Mouse (Mus musculus) heart, postnatal 0 days (tissue): ENCODE measurements around the gene Epb41. TPM values are rescaled to one million over a fixed set of nuclear protein-coding genes. Genes with fewer than 3 reads are reported as not detected.

ENCODE experiments used
- ATAC-seq: fragments of 200-750 bp; cut with Nextera tagmentation; 2 replicates; pipeline ENCODE4 v1.8.0; 2017; ENCODE audit warnings: low read depth, moderate number of reproducible peaks, moderate library complexity; ENCODE audit not compliant: insufficient read depth
- DNase-seq: peaks from one replicate; pipeline ENCODE4 v3.0.0-alpha.2; 2016; ENCODE audit warnings: low spot score
- H3K27ac ChIP-seq: fragments of 300-500 bp; sonication (generic); 2 replicates; pipeline ENCODE4 v1.5.1; 2014; ENCODE audit warnings: low read depth, mild to moderate bottlenecking
- H3K27me3 ChIP-seq: fragments of 300-500 bp; sonication (generic); 2 replicates; pipeline ENCODE4 v1.6.1; 2014; ENCODE audit warnings: low read length, mixed read lengths; ENCODE audit not compliant: control insufficient read depth, insufficient read depth
- H3K36me3 ChIP-seq: fragments of 300-500 bp; sonication (generic); replicated peaks from 2 replicates; pipeline ENCODE4 v1.6.1; 2014; ENCODE audit warnings: low read length, mixed read lengths; ENCODE audit not compliant: control insufficient read depth, insufficient read depth
- H3K4me1 ChIP-seq: fragments of 300-500 bp; sonication (generic); 2 replicates; pipeline ENCODE4 v1.6.1; 2014; ENCODE audit warnings: antibody characterized with exemption; ENCODE audit not compliant: control insufficient read depth, insufficient read depth
- H3K4me2 ChIP-seq: fragments of 300-500 bp; sonication (generic); 2 replicates; pipeline ENCODE4 v1.6.1; 2014; ENCODE audit warnings: low read depth, mild to moderate bottlenecking, low read length, moderate library complexity
- H3K4me3 ChIP-seq: fragments of 300-500 bp; sonication (generic); 2 replicates; pipeline ENCODE4 v1.5.1; 2014; ENCODE audit warnings: low read depth, low read length
- H3K9ac ChIP-seq: fragments of 300-500 bp; sonication (generic); replicated peaks from 2 replicates; pipeline ENCODE4 v1.6.1; 2014; ENCODE audit warnings: low read depth, low read length, mixed read lengths
- H3K9me3 ChIP-seq: fragments of 300-500 bp; sonication (generic); replicated peaks from 2 replicates; pipeline ENCODE4 v1.6.1; 2016; ENCODE audit warnings: low read length; ENCODE audit not compliant: control insufficient read depth
- CTCF ChIP-seq: IDR thresholded peaks from 2 replicates; pipeline ENCODE4 v1.5.1; 2016; ENCODE audit warnings: antibody characterized with exemption, control low read depth, low read depth
- EP300 ChIP-seq: IDR thresholded peaks from 2 replicates; pipeline ENCODE4 v1.6.1; 2016; ENCODE audit warnings: antibody characterized with exemption, low read depth
- WGBS: fragments of 180-500 bp; shearing (Covaris S2); extraction: QIAGEN DNeasy Blood & Tissue Kit; methylation state at CpG from one replicate; pipeline ENCODE4 v1.1.7; 2014; 5-methylcytosine and 5-hydroxymethylcytosine counted together
- polyA plus RNA-seq: library from polyadenylated mRNA; unstranded; fragments of >200 nt; fragmentation: Nextera tagmentation; extraction: Ambion mirVana; gene quantifications from 2 replicates; pipeline ENCODE4 v1.2.1, GENCODE M21; 2015
- total RNA-seq: library from RNA; depleted of rRNA; stranded (reverse); fragments of >200 nt; gene quantifications from 2 replicates; pipeline ENCODE4 v1.2.3, GENCODE M21; 2014; ENCODE audit warnings: low replicate concordance

Gene Epb41
- total and polyA plus RNA-seq, 2 experiments from 2014 or later, result 26.6 to 52.8 TPM

DNA sequence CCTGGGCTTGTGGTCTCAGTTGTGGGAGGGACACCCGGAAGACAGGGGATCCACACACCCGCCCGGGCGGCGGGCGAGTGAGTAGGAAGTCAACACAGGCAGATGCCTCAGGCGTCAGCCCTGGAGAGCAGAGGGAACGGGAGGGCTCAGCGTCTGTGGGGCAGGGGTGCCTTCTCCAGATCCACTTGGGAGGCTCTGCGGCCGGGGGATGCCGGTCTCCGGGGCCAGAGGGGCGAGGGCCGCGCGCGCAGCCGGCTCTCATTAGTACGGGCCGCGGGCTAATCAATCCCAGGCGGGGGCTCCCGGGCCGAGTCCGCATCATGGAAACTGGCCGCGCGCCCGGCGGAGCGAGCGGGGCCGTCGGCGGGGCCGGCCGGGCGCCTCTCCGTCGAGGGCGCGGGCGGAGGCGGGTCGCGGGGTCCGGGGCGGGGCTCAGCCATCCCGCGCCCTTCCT lies 155.0 kb downstream of the Epb41 start:
- Histone ChIP-seq H3K9ac (peak overlapping the region; percentile 67), H3K27ac (peak overlapping the region; percentile 76), H3K4me2 (peak overlapping the region; percentile 89), H3K4me1 (peaks cover 13% of the 10 kb centered on the region), H3K36me3 (peaks cover 5% of the 10 kb centered on the region; the same call in 1 of the 2 replicates), H3K27me3 (peaks cover 24% of the 10 kb centered on the region), H3K9me3 (no peaks in the 10 kb centered on the region), H3K4me3 (peak overlapping the region; percentile 64)
- TF ChIP-seq CTCF (no peak), EP300 (no peak)
- DNase-seq, result peak; percentile 24
- peak; percentile 24; the same call in 1 of the 2 replicates for ATAC-seq
- 4% methylated on average over 47 of the region's 51 CpGs for WGBS

- peak overlapping the region; percentile 67; the same call in 1 of the 2 replicates for H3K9ac ChIP-seq
These were observed 155.5 kb downstream of the Epb41 start for GRCm38 (mm10) chr4:131919506-131920140.

GRCm38 (mm10) chr4:131918711-131919500 lies 156.2 kb downstream of the Epb41 start:
- H3K4me1 ChIP-seq, result peaks cover 13% of the 10 kb centered on the region
- peak overlapping the region; percentile 4; the same call in 1 of the 2 replicates for H3K4me2 ChIP-seq
- peak; percentile 57 for DNase-seq
- no peaks in the 10 kb centered on the region for H3K9me3 ChIP-seq
- peaks cover 31% of the 10 kb centered on the region for H3K27me3 ChIP-seq
- TF ChIP-seq CTCF (no peak), EP300 (no peak)
- H3K36me3 ChIP-seq, result no peaks in the 10 kb centered on the region
- H3K4me3 ChIP-seq, result no peak overlapping the region
- H3K9ac ChIP-seq, result no peak overlapping the region
- H3K27ac ChIP-seq, result peak overlapping the region; percentile 18; the same call in 1 of the 2 replicates
- 11% methylated on average over 15 of the region's 15 CpGs for WGBS
- ATAC-seq, result peak; percentile 49

More at GRCm38 (mm10) chr4:131919506-131920140, 155.5 kb downstream of the Epb41 start:
- peak overlapping the region; percentile 76 for H3K27ac ChIP-seq
- H3K9me3 ChIP-seq, result no peaks in the 10 kb centered on the region
- TF ChIP-seq EP300 (no peak), CTCF (no peak)
- H3K27me3 ChIP-seq, result peaks cover 24% of the 10 kb centered on the region
- peak overlapping the region; percentile 89; the same call in 1 of the 2 replicates for H3K4me2 ChIP-seq
- ATAC-seq, result no peak
- 31% methylated on average over 15 of the region's 15 CpGs for WGBS
- DNase-seq, result no peak
- H3K36me3 ChIP-seq, result 0 out of 2 replicates have a peak, but pooled peaks cover under 1% of the 10 kb centered on the region
- peaks cover 13% of the 10 kb centered on the region for H3K4me1 ChIP-seq
- peak overlapping the region; percentile 64 for H3K4me3 ChIP-seq

DNA sequence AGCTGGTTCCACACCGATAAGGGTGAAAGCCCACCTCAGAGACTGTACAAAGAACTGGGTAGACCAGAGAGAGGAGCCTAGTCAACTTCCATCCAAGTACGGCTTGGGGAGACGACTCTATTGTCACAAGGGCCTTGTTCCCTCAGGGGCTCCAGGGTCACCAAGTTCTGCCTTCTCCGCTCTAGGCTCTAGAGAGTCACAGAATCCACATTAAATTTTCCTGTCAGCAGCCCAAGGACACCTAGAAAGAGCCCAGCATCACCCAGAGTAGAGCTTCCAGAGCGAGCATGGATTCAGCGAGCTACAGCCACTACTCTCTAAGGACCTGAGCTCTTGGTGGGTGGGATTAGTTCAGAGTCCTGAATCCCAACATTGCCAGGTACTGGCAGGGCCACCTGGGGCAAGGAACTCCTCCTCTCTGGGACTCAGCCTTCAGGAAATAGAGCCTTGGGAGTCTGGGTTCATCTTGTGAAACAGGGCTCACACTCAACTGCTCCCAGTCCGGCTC lies 157.0 kb downstream of the Epb41 start:
- ATAC-seq (no peak), DNase-seq (no peak)
- no peak overlapping the region for H3K27ac ChIP-seq
- no peak overlapping the region for H3K4me3 ChIP-seq
- TF ChIP-seq CTCF, result no peak
- no peak for TF ChIP-seq EP300
- peaks cover 39% of the 10 kb centered on the region for H3K27me3 ChIP-seq
- no peak overlapping the region for H3K9ac ChIP-seq
- H3K4me1 ChIP-seq, result peaks cover 13% of the 10 kb centered on the region
- no peaks in the 10 kb centered on the region for H3K36me3 ChIP-seq
- no peak overlapping the region for H3K4me2 ChIP-seq
- 71% methylated on average over 7 of the region's 7 CpGs for WGBS
- H3K9me3 ChIP-seq, result no peaks in the 10 kb centered on the region

GRCm38 (mm10) chr4:131917010-131917555 lies 158.0 kb downstream of the Epb41 start:
- Histone ChIP-seq H3K27ac (no peak overlapping the region), H3K9ac (no peak overlapping the region), H3K4me2 (no peak overlapping the region), H3K27me3 (peaks cover 35% of the 10 kb centered on the region), H3K4me1 (peaks cover 12% of the 10 kb centered on the region), H3K4me3 (no peak overlapping the region), H3K36me3 (no peaks in the 10 kb centered on the region), H3K9me3 (no peaks in the 10 kb centered on the region)
- TF ChIP-seq EP300, result no peak
- 76% methylated on average over 10 of the region's 10 CpGs for WGBS
- ATAC-seq (no peak), DNase-seq (no peak)
